Mouse (Mus musculus) kidney, adult 11 months (tissue): ENCODE measurements around the gene Cpeb3.
"Not testable (repeated sequence)": the region's sequence is repeated elsewhere in the genome, so short reads cannot be mapped to it uniquely, and the experiment has no call there.

Experiments used
- DNase-seq: peaks from one replicate; pipeline ENCODE4 v3.0.0; 2022

The Cpeb3 gene

DNA sequence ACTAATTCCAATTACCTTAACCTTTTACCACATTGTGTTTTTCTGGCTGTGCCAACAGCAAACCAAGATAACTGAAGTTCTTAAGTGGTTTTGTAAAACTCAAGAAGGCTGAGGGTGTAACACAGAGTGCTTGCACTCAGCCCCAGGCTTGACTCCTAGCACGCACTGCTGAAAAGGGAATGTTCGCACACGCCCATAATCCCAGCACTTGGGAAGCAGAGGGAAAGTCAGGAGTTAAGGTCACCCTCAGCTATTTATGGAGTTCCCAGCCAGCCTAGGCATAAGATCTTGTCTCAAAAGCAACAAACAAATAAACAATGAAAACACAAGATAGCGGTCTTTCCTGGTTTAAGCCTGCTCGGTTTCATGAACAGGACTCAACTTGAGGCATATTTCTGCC, 63.0 kb downstream of the Cpeb3 start:
- DNase-seq = no peak

- DNase-seq = no peak
Measured at GRCm38 (mm10) chr19:37141623-37142022, 66.8 kb downstream of the Cpeb3 start.

GRCm38 (mm10) chr19:37137133-37137532, 71.3 kb downstream of the Cpeb3 start:
- no peak for DNase-seq

GRCm38 (mm10) chr19:37135459-37135858, 72.9 kb downstream of the Cpeb3 start:
- DNase-seq = not testable (repeated sequence)

GRCm38 (mm10) chr19:37133666-37134065, 74.7 kb downstream of the Cpeb3 start:
- DNase-seq = no peak

- DNase-seq = no peak
Measured at GRCm38 (mm10) chr19:37131660-37132059, 76.7 kb downstream of the Cpeb3 start.

DNA sequence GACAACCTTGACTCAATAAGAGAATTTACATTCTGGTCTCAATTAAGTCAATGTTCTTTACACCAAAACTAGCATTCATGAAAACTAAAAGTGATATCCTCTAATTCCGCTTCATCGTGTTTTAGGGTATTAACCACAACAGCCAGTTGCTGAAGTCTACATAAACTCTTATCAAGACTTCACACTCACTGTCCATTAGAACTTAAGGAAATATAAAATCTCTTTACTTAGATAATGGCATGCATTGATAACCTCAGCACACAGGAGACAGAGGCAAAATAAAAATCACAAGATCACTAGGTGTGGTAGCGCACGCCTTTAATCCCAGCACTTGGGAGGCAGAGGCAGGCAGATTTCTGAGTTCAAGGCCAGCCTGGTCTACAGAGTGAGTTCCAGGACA, 79.9 kb downstream of the Cpeb3 start:
- no peak for DNase-seq

GRCm38 (mm10) chr19:37127018-37127567, 81.3 kb downstream of the Cpeb3 start:
- DNase-seq = no peak

DNA sequence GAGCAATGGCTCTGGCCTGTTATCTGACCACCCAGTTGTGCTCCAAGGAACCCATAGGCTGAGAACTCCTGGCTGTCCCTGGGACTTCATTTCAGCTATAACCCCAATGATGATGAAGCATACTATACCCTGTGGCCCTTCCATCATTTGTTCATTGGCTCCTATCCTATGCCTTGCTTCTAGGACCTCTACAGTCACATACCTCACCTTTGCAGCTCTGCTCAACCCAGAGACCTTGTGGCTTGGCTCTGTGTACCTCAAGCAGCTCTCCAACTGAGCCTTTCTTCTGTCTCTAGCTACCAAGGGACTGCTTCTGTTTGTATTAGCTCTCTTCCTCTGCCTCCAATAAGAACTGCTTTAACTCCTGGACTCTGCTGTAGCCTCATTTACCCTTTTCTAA, 83.4 kb downstream of the Cpeb3 start:
- no peak for DNase-seq

DNA sequence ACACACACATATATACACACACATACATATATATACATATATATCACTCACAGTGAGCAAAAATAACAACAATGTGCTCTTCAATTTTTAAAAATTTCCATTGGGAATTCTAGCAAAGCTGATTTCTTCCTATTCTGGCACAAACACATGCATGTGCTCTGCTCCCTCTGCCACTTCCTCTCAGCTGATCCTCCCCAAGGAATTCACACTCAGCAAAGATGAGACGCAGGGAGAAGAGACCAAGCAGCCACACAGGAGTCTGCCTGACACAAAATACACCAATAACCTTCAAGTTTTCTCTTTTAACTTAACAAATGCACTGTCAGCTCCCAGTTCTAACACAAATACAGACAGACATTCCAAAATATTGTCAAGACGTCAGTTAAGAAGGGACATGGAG, 89.1 kb downstream of the Cpeb3 start:
- DNase-seq = no peak

GRCm38 (mm10) chr19:37115824-37116223, 92.6 kb downstream of the Cpeb3 start:
- DNase-seq = no peak

DNA sequence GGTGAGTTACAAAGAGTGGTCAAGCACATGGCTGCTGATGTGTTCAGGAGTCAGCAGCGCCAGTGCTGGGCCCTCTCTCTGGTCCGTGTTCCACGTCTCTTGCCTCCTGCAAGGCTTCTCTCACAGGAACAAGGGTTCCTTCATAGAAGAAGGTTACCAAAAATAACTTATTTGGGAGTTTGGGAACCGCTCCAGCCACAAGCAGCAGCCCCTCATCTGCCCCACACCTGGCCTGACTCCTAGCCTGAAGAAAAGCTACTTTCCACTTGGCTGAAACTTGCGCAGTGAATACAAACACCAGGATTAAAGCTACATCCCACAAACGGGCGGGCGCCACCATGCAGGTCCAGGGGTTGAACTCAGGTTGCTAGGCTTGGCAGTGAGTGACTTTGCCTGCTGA, 93.0 kb downstream of the Cpeb3 start:
- no peak for DNase-seq

GRCm38 (mm10) chr19:37111831-37112230, 96.6 kb downstream of the Cpeb3 start:
- DNase-seq = no peak

GRCm38 (mm10) chr19:37110494-37110893, 97.9 kb downstream of the Cpeb3 start:
- DNase-seq = no peak

DNA sequence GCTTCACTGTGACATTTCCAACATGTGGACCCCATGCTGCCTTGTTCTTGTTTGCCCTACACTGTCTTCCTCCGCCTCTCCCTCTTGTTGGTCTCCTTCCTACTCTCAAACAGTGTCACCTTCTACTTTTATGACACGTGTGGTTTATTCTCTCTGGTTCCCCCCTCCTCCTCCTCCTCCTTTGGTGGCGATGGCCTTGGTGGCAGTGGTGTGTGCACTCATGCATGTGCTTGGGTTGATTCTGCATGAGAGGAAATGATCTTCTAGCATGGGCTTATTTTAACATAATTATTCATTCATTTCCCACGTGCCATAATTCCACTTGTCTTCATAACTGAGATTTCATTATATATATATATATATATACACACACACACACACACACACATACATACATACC, 98.5 kb downstream of the Cpeb3 start:
- DNase-seq = no peak

DNA sequence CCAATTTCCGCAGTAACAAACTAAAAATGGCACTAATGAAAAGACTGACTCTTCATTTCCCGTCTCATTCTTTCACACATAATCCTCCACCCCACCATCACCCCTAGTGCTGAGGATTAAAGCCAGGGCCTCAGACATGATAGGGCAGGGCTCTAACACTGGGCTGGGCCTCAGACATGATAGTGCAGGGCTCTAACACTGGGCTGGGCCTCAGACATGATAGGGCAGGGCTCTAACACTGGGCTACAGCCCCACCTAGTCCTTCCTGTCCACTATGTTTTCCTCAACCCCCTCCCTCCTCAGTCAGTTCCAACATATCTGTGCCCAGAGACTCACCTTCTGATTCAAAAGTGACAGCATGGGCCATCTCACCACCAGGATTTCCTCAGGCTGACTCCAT, 107.7 kb downstream of the Cpeb3 start:
- no peak for DNase-seq

- DNase-seq = no peak
Measured at GRCm38 (mm10) chr19:37095666-37096330, 112.6 kb downstream of the Cpeb3 start.

DNA sequence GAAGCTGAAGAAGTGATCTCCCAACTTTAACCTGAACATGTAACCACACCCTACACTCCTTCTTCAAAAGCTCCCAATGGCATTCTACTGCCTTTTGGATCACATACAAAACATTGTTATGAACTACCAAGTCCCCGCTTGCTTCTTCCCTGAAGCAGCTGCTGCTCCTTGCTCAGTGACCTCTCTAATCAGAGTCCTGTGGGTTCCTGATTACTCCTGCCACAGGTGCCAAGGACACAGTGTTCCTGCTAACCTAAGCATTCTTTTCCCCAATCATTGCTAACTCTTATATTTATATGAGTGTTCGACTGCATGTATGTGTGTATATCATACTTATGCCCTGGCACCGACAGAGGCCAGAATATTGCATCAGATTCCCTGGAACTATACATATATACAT, 115.2 kb downstream of the Cpeb3 start:
- DNase-seq = peak; percentile 28

GRCm38 (mm10) chr19:37090146-37091061, 118.0 kb downstream of the Cpeb3 start:
- no peak for DNase-seq

- DNase-seq = no peak
Measured at GRCm38 (mm10) chr19:37088043-37088748, 120.2 kb downstream of the Cpeb3 start.

DNA sequence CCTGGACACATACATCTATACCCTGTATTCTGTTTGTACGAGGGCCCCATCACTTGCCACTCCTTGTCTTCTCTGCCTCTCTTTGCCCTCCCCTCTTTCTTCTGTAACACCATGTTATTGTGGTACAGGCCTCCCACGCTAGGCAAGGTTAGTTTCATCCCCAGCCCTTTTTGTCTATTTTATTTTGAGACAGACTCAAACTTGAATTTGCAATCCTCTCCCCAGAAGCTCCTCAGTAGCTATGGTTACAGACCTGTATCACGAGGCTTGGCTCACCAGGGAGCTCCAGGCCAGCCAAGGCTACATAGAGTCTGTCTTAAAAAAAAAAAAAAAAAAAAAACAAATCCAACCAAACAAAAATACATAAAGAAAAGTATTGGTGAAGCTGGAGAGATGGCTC, 123.9 kb downstream of the Cpeb3 start:
- no peak for DNase-seq

DNA sequence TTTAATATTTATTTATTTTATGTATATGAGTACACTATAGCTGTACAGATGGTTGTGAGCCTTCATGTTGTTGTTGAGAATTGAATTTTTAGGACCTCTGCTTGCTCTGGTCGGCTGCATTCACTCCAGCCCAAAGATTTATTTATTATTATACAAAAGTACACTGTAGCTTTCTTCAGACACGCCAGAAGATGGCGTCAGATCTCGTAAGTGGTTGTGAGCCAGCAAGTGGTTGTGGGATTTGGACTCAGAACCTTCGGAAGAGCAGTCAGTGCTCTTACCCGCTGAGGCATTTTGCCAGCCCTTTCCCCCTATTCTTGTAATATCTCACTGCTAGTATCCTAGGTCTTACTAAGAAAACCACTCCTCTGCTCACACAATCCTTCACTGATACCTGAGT, 126.9 kb downstream of the Cpeb3 start:
- DNase-seq = no peak

DNA sequence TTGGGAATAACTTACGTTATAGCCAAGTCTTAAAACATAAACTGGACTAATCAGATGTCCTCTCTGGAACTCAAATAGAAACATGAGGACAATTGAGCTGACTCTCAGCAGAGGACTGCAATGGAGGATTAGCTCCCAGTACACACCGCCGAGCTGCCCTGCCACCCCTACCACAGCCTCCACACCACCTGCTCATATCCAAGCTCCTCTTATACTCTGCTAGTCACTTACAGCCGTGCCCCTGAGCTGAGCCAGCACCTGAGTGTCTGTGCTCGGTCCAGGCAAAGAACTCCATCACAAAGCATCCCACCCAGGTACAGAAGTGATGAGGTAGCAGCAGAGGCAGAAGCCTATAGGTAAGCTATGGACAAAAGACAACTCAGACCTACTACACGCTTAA, 129.2 kb downstream of the Cpeb3 start:
- no peak for DNase-seq
